Mouse (Mus musculus): Measurements from ENCODE around the gene Atg7. TPM values are rescaled to one million over a fixed set of nuclear protein-coding genes. Genes with fewer than 3 reads are reported as not detected.

Gene Atg7
- polyA plus RNA-seq, 1 experiment = 18.7 TPM

GRCm38 (mm10) chr6:114894548-114895106, 251.7 kb downstream of the Atg7 start:
- H3K36me3 ChIP-seq (ENCODE audit: control insufficient read depth, insufficient read depth) = no peaks in the 10 kb centered on the region
- H3K79me2 ChIP-seq (ENCODE audit: control insufficient read depth, insufficient read depth) = peaks cover 88% of the 10 kb centered on the region
- no peak overlapping the region for H3K4me3 ChIP-seq
- no peak overlapping the region for H3ac ChIP-seq (ENCODE audit: control insufficient read depth, insufficient read length)
- H3K27me3 ChIP-seq (ENCODE audit: control insufficient read depth, insufficient read depth, insufficient read length) = no peaks in the 10 kb centered on the region
- TF ChIP-seq MYOD1 (IDR thresholded peaks at IDR 0.05; ENCODE audit: control insufficient read depth in 1 of 3, insufficient read length in 2 of 3, low read depth in 2 of 3) = no peak
- TF ChIP-seq POLR2A (IDR thresholded peaks at IDR 0.05; ENCODE audit: insufficient read length, low read depth) = peak; percentile 12
- peak overlapping the region; percentile 88 for H3K4me2 ChIP-seq (ENCODE audit: low read depth)

GRCm38 (mm10) chr6:114895191-114895590, 252.3 kb downstream of the Atg7 start:
- Histone ChIP-seq H3K27me3 (ENCODE audit: control insufficient read depth, insufficient read depth, insufficient read length) (no peaks in the 10 kb centered on the region), H3K4me2 (ENCODE audit: low read depth) (no peak overlapping the region), H3ac (ENCODE audit: control insufficient read depth, insufficient read length) (no peak overlapping the region), H3K36me3 (ENCODE audit: control insufficient read depth, insufficient read depth) (no peaks in the 10 kb centered on the region), H3K4me3 (no peak overlapping the region), H3K79me2 (ENCODE audit: control insufficient read depth, insufficient read depth) (peaks cover 92% of the 10 kb centered on the region)
- TF ChIP-seq REST (IDR thresholded peaks at IDR 0.05; ENCODE audit: insufficient read depth, insufficient read length) = no peak
- no peak for TF ChIP-seq CEBPB (IDR thresholded peaks at IDR 0.05; ENCODE audit: insufficient read depth, poor library complexity, severe bottlenecking)
- no peak for TF ChIP-seq SRF (IDR thresholded peaks at IDR 0.05; ENCODE audit: control insufficient read depth, insufficient read length, low read depth)
- TF ChIP-seq TCF12 (IDR thresholded peaks at IDR 0.05; ENCODE audit: insufficient read depth, poor library complexity, severe bottlenecking) = no peak
- TF ChIP-seq TCF3 (IDR thresholded peaks at IDR 0.05; ENCODE audit: insufficient read length, low read depth) = no peak
- no peak for TF ChIP-seq POLR2A (IDR thresholded peaks at IDR 0.05; ENCODE audit: insufficient read length, low read depth)
- TF ChIP-seq POLR2AphosphoS2 (IDR thresholded peaks at IDR 0.05; ENCODE audit: insufficient read length, low read depth) = no peak
- no peak for TF ChIP-seq MYOG (IDR thresholded peaks at IDR 0.05; ENCODE audit: control insufficient read depth in 1 of 3, insufficient read depth in 1 of 3, insufficient read length in 2 of 3, low read depth in 2 of 3)
- TF ChIP-seq MYOD1 (IDR thresholded peaks at IDR 0.05; ENCODE audit: control insufficient read depth in 1 of 3, insufficient read length in 2 of 3, low read depth in 2 of 3) = no peak
- TF ChIP-seq MAX (IDR thresholded peaks at IDR 0.05; ENCODE audit: low read depth) = no peak
- TF ChIP-seq E2F4 (IDR thresholded peaks at IDR 0.05; ENCODE audit: insufficient read depth) = no peak
- no peak for TF ChIP-seq USF1 (IDR thresholded peaks at IDR 0.05; ENCODE audit: low read depth)

- peaks cover 92% of the 10 kb centered on the region for H3K79me2 ChIP-seq (ENCODE audit: control insufficient read depth, insufficient read depth)
- no peak overlapping the region for H3K4me3 ChIP-seq
- H3ac ChIP-seq (ENCODE audit: control insufficient read depth, insufficient read length) = no peak overlapping the region
- no peaks in the 10 kb centered on the region for H3K27me3 ChIP-seq (ENCODE audit: control insufficient read depth, insufficient read depth, insufficient read length)
- no peak overlapping the region for H3K4me2 ChIP-seq (ENCODE audit: low read depth)
- TF ChIP-seq CEBPB (IDR thresholded peaks at IDR 0.05; ENCODE audit: insufficient read depth, poor library complexity, severe bottlenecking) = no peak
- TF ChIP-seq TCF12 (IDR thresholded peaks at IDR 0.05; ENCODE audit: insufficient read depth, poor library complexity, severe bottlenecking) = no peak
- TF ChIP-seq MAX (IDR thresholded peaks at IDR 0.05; ENCODE audit: low read depth) = no peak
- TF ChIP-seq USF1 (IDR thresholded peaks at IDR 0.05; ENCODE audit: low read depth) = no peak
- no peak for TF ChIP-seq REST (IDR thresholded peaks at IDR 0.05; ENCODE audit: insufficient read depth, insufficient read length)
- TF ChIP-seq MYOG (IDR thresholded peaks at IDR 0.05; ENCODE audit: control insufficient read depth in 1 of 3, insufficient read depth in 1 of 3, insufficient read length in 2 of 3, low read depth in 2 of 3) = no peak
- H3K36me3 ChIP-seq (ENCODE audit: control insufficient read depth, insufficient read depth) = no peaks in the 10 kb centered on the region
Measured at GRCm38 (mm10) chr6:114896281-114896680, 253.4 kb downstream of the Atg7 start.

- Histone ChIP-seq H3K4me2 (ENCODE audit: low read depth) (no peak overlapping the region), H3K4me3 (no peak overlapping the region), H3K36me3 (ENCODE audit: control insufficient read depth, insufficient read depth) (no peaks in the 10 kb centered on the region), H3K79me2 (ENCODE audit: control insufficient read depth, insufficient read depth) (peaks cover 93% of the 10 kb centered on the region), H3K27me3 (ENCODE audit: control insufficient read depth, insufficient read depth, insufficient read length) (no peaks in the 10 kb centered on the region), H3ac (ENCODE audit: control insufficient read depth, insufficient read length) (no peak overlapping the region)
- TF ChIP-seq POLR2A (IDR thresholded peaks at IDR 0.05; ENCODE audit: insufficient read length, low read depth) (no peak), TCF3 (IDR thresholded peaks at IDR 0.05; ENCODE audit: insufficient read length, low read depth) (no peak), USF1 (IDR thresholded peaks at IDR 0.05; ENCODE audit: low read depth) (no peak), CEBPB (IDR thresholded peaks at IDR 0.05; ENCODE audit: insufficient read depth, poor library complexity, severe bottlenecking) (no peak), E2F4 (IDR thresholded peaks at IDR 0.05; ENCODE audit: insufficient read depth) (no peak), REST (IDR thresholded peaks at IDR 0.05; ENCODE audit: insufficient read depth, insufficient read length) (no peak), TCF12 (IDR thresholded peaks at IDR 0.05; ENCODE audit: insufficient read depth, poor library complexity, severe bottlenecking) (no peak), MYOG (IDR thresholded peaks at IDR 0.05; ENCODE audit: control insufficient read depth in 1 of 3, insufficient read depth in 1 of 3, insufficient read length in 2 of 3, low read depth in 2 of 3) (no peak), SRF (IDR thresholded peaks at IDR 0.05; ENCODE audit: control insufficient read depth, insufficient read length, low read depth) (no peak), POLR2AphosphoS2 (IDR thresholded peaks at IDR 0.05; ENCODE audit: insufficient read length, low read depth) (no peak), MAX (IDR thresholded peaks at IDR 0.05; ENCODE audit: low read depth) (no peak), MYOD1 (IDR thresholded peaks at IDR 0.05; ENCODE audit: control insufficient read depth in 1 of 3, insufficient read length in 2 of 3, low read depth in 2 of 3) (no peak)
Measured at GRCm38 (mm10) chr6:114898949-114899348, 256.1 kb downstream of the Atg7 start.

GRCm38 (mm10) chr6:114899652-114900051, 256.8 kb downstream of the Atg7 start:
- H3K79me2 ChIP-seq (ENCODE audit: control insufficient read depth, insufficient read depth) = peaks cover 93% of the 10 kb centered on the region
- H3K4me2 ChIP-seq (ENCODE audit: low read depth) = no peak overlapping the region
- no peaks in the 10 kb centered on the region for H3K27me3 ChIP-seq (ENCODE audit: control insufficient read depth, insufficient read depth, insufficient read length)
- no peaks in the 10 kb centered on the region for H3K36me3 ChIP-seq (ENCODE audit: control insufficient read depth, insufficient read depth)
- TF ChIP-seq CEBPB (IDR thresholded peaks at IDR 0.05; ENCODE audit: insufficient read depth, poor library complexity, severe bottlenecking) (no peak), MYOD1 (IDR thresholded peaks at IDR 0.05; ENCODE audit: control insufficient read depth in 1 of 3, insufficient read length in 2 of 3, low read depth in 2 of 3) (no peak), REST (IDR thresholded peaks at IDR 0.05; ENCODE audit: insufficient read depth, insufficient read length) (no peak), SRF (IDR thresholded peaks at IDR 0.05; ENCODE audit: control insufficient read depth, insufficient read length, low read depth) (no peak), TCF3 (IDR thresholded peaks at IDR 0.05; ENCODE audit: insufficient read length, low read depth) (no peak), TCF12 (IDR thresholded peaks at IDR 0.05; ENCODE audit: insufficient read depth, poor library complexity, severe bottlenecking) (no peak), MYOG (IDR thresholded peaks at IDR 0.05; ENCODE audit: control insufficient read depth in 1 of 3, insufficient read depth in 1 of 3, insufficient read length in 2 of 3, low read depth in 2 of 3) (no peak), MAX (IDR thresholded peaks at IDR 0.05; ENCODE audit: low read depth) (no peak), E2F4 (IDR thresholded peaks at IDR 0.05; ENCODE audit: insufficient read depth) (no peak), POLR2A (IDR thresholded peaks at IDR 0.05; ENCODE audit: insufficient read length, low read depth) (no peak), POLR2AphosphoS2 (IDR thresholded peaks at IDR 0.05; ENCODE audit: insufficient read length, low read depth) (no peak)
- no peak overlapping the region for H3K4me3 ChIP-seq
- no peak overlapping the region for H3ac ChIP-seq (ENCODE audit: control insufficient read depth, insufficient read length)

Data from myocyte (in vitro differentiated cells).